Mouse (Mus musculus): ENCODE results near the gene B3gnt7.

GRCm38 (mm10) chr1:86269190-86269508, 33.5 kb upstream of the B3gnt7 start:
- TF ChIP-seq CTCF (IDR thresholded peaks at IDR 0.05; ENCODE audit: extremely low read depth, insufficient read depth, low read length), result no peak
- TF ChIP-seq POLR2A (IDR thresholded peaks at IDR 0.05; ENCODE audit: extremely low read depth, insufficient read depth, low read length), result no peak
